Mouse (Mus musculus) brown adipose tissue, adult 24 weeks (tissue): Measurements from ENCODE around the gene Rpl7a. TPM values are rescaled to one million over a fixed set of nuclear protein-coding genes. Genes with fewer than 3 reads are reported as not detected.

Experiments
- H3K27ac ChIP-seq: fragments of 200-500 bp; replicated peaks from 2 replicates; pipeline ENCODE4 v1.5.1; 2012; ENCODE audit warnings: low read depth, mild to moderate bottlenecking, low read length
- H3K4me1 ChIP-seq: fragments of 200-500 bp; 2 replicates; pipeline ENCODE4 v1.6.1; 2012; ENCODE audit warnings: low read length, mixed read lengths; ENCODE audit not compliant: control insufficient read depth, insufficient read depth, insufficient read length
- H3K4me3 ChIP-seq: fragments of 200-500 bp; 2 replicates; pipeline ENCODE4 v1.5.1; 2012; ENCODE audit warnings: low read depth, mild to moderate bottlenecking, low read length, moderate library complexity; ENCODE audit not compliant: insufficient read depth
- polyA plus RNA-seq: library from polyadenylated mRNA; stranded (reverse); fragments of >200 nt; gene quantifications from 2 replicates; pipeline ENCODE4 v1.2.4, GENCODE M21; 2012; ENCODE audit not compliant: missing spikeins, insufficient read depth, insufficient read length

Rpl7a gene
- polyA plus RNA-seq, 1 experiment = 183 TPM

DNA sequence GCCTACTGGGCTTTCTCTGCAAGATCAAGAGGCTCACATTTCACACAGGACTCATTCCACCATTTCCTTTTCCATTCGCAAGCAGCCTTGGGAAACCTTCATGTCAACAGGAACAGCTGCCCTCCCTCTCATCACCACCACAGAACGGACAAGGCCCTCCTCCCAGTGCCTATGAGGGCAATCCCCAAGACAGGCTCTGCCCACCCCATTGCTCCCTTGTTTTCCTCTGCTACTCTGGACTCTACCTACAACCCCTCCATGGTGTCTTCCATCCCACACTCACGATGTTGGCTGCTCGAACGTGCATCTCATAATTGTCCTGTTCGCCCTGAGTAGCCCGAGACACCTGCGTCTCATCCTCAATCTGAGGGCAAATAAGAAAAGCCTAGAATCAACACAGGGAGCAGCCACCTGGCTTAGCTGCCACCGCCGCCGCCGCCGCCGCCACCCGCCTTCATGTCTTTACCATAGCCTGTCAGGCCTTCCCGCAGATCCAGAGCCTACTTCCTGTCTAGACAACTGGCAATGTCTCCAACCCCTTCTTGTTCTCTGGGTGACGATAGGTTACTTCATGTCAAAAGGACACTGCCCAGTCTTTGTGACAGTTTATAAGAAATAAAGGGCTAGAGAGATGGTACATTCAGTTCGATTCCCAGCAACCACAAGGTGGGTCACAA, 1.7 kb upstream of the Rpl7a start:
- Histone ChIP-seq H3K27ac (no peak overlapping the region), H3K4me1 (peaks cover 16% of the 10 kb centered on the region), H3K4me3 (no peak overlapping the region)

DNA sequence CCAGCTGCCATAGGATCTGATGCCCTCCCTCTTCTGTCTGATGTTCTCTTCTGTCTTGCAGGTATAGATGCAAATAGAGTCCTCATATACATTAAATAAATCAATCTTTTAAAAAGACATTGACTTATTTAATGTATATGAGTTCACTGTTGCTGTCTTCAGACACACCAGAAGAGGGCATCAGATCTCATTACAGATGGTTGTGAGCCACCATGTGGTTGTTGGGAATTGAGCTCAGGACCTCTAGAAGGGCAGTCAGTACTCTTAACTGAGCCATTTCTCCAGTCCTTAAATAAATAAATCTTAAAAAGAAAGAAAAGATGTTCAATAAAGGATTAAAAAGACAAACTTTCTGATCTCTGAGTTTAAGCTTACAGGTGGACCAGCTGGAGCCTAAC, 1.2 kb upstream of the Rpl7a start:
- Histone ChIP-seq H3K4me1 (peaks cover 15% of the 10 kb centered on the region), H3K4me3 (peak overlapping the region; percentile 86), H3K27ac (no peak overlapping the region)

DNA sequence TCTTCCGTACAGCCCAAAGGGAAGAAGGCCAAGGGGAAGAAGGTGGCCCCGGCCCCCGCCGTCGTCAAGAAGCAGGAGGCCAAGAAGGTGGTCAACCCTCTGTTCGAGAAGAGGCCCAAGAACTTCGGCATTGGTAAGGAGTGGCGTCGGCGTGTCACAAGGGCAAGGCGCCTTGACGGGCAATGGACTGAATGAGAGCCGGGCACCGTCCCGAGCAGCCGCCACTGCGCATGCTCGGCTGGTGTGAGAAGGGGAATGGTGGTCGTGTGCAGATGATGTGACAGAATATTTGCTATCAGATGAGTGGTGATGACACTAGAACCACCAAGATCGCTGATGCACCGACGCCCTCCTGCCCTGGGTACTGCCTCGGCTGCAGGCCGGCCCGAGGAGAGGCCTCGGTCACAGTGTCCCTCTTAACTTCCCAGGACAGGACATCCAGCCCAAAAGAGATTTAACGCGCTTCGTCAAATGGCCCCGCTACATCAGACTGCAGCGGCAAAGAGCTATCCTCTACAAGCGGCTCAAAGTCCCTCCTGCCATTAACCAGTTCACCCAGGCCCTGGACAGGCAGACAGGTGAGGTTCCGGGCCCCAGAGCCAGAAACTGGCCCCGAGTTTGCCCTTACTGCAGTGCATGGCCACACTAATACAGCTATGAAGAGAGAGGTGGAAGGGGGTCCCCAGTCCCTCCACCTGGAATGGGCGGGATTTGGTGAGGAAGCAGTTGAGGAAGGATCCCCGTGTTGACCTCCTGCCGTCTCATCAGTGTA, 616 bp downstream of the Rpl7a start:
- H3K27ac ChIP-seq = peak overlapping the region; percentile 62
- peaks cover 19% of the 10 kb centered on the region for H3K4me1 ChIP-seq
- H3K4me3 ChIP-seq = peak overlapping the region; percentile 87

DNA sequence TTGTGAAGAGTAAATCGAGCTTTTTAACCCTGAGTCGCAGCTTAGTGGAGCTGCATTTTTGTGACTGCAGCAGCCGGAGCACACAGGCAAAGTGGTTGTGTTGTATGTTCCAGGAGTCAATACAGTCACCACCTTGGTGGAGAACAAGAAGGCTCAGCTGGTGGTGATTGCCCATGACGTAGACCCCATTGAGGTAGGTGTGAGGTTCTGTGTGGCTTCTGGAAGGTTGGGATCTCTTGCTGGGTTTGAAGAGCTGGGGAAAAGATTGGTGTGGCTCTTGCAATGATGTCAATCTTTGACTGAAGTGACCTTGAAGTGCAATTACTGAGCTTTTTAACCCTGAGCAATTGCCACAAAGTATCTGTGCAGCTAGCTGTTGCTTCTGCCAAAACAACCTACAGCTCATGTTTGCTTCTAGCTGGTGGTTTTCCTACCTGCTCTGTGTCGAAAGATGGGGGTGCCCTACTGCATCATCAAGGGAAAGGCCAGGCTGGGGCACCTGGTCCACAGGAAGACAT, 1.7 kb downstream of the Rpl7a start:
- Histone ChIP-seq H3K4me3 (peak overlapping the region; percentile 87), H3K4me1 (peaks cover 23% of the 10 kb centered on the region), H3K27ac (no peak overlapping the region)

DNA sequence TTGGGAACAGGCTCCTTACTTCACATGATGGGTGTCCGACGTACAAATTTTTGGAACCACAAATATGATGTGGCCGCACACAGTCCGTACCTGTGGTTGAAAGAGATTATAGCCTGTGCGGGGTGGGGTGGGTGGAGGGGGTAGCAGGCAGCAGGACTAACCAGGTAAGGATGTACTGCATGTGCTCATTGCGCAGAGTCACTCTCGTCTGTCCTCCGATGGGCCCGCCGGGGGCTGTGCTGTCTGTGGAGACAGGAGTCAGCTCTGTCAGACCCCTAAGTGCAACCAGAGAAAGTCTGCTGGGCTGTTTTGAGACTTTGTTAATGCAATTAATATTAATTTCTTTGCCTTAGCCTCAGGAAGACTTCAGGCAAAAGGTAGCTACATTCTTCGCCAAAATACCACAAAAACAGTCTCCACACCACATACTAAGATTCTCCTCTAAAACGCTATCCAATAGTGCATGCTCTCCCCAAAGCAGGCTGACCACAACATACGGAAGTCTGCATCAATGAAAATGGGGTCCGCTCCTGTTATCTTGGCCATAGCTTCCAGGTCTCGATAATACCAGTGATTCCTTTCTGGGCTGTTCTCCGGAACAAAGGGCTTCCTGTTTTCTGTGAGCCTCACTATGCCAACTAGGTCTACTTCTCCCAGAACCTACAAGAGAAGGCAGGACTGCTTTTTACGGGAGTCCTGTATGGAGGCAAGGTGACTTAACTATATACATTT, 3.0 kb downstream of the Rpl7a start:
- Histone ChIP-seq H3K4me3 (no peak overlapping the region), H3K4me1 (peaks cover 22% of the 10 kb centered on the region), H3K27ac (no peak overlapping the region)

DNA sequence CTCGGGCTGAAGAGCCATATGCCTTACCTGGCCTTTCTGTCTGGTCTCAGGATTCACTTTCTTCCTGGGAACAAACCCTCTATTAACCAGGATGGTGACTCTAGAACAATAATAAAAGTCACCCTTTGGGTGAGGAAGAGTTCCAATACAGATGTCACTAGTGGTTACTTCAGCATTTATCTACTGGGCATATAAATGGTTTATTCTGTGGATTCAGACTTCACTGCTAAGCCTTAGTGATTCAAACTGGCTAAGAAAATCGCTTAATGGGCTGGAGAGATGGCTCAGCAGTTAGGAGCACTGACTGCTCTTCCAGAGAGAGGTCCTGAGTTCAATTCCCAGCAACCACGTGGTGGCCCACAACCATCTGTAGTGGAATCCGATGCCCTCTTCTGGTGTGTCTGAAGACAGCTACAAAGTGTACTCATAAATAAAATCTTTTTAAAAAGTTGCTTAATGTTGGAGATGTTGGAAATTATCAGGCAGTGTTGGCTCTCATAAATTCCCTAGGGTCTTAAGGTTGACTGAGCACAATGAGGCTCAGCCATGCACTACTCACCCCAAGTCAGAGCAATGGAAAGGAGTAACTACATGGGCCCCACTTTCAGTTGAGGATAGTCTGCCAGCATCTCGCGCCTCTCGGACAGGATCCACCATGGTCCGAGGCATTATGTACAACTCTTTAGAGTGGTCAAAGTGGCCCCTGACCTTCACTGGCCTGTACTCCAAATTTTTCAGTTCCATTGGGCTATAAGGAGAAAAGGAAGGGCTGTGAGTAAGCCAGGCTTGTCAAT, 3.8 kb downstream of the Rpl7a start:
- no peak overlapping the region for H3K4me3 ChIP-seq
- H3K4me1 ChIP-seq = peaks cover 15% of the 10 kb centered on the region
- H3K27ac ChIP-seq = no peak overlapping the region

DNA sequence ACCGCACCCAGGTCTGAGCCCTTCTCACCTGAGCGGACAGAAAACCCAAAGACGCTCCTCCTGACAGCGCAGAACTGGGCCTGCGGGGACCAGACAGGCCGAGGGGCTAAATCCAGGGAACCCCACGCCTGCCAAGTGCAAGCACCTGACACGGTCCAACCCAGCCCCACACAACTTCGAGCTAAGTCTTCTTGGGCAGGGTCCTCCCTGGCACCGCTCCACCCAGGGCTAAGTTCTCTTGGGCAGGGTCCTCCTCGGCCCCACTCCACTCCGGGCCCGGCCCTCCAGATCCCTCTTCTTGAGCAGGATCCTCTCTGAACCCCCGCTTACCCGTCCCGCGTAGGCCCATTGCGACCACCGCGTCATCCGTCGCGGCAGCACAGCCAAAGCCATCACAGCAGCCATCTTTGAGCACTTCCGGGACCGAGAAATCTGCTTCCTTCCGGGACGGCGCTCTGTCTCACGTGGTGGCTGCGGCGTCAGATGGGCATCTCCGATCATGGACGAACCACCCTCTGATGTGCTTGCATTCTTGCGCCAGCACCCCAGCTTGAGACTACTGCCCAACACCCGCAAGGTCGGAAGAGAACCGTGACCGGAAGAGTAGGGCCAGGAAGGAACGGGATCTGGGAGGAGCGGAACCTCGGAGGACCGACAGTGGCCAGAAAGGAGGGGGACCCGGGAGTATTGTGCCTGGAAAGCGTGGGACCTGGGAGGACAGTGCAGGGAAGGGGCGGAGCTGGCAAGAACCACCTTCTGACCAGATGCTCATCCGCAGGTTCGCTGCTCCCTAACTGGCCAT, 5.6 kb downstream of the Rpl7a start, which contains the start of the genes Surf2 and Surf1:
Gene Surf2 (plus strand): TSS at position 441 of the 802 bp plus-strand sequence.
Gene Surf1 (minus strand): TSS at position 604 of the 802 bp plus-strand sequence.
- peak within 1 kb of the TSS; percentile 78 for H3K4me3 ChIP-seq
- peaks cover 18% of the 10 kb centered on the region for H3K4me1 ChIP-seq
- peak within 1 kb of the TSS; percentile 78 for H3K27ac ChIP-seq

DNA sequence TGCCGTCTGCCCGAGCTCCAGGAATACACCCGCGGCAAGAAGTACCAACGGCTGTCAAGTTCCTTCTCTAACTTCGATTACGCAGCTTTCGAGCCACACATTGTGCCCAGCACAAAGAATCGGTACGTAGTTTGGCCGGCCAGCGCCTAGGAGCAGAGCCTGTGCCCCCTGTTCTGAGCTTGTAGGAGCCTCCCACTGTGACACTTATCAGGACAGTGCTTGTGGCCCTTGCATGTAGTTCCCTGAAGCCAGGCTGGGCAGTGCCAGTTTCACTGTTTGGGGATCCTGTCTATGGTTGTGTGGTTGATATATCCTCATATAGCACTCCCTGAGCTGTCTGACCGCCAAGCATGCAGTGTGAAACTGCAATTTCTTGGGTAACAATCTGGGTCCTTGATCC, 6.2 kb downstream of the Rpl7a start:
- Histone ChIP-seq H3K4me1 (peaks cover 15% of the 10 kb centered on the region), H3K4me3 (peak overlapping the region; percentile 78), H3K27ac (peak overlapping the region; percentile 78)

DNA sequence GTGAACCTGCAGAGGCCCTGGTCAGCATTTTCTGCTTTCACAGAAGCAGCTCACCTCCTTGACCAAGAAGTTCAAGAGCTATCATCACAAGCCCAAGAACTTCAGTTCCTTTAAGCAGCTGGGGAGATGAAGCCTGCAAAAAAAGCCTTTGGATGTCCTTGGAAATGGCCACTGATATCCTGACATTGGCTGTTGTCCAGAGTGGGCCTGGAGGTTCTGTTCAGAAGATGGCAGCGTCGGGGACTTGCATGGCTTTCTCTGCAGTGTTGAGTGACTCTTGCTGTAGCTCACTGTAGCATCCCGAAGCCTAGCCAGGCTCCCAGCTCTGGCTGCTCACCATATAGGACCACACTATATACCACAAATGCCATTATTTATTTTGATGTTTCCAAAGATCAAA, 9.1 kb downstream of the Rpl7a start:
- no peak overlapping the region for H3K4me3 ChIP-seq
- peaks cover 12% of the 10 kb centered on the region for H3K4me1 ChIP-seq
- H3K27ac ChIP-seq = no peak overlapping the region

DNA sequence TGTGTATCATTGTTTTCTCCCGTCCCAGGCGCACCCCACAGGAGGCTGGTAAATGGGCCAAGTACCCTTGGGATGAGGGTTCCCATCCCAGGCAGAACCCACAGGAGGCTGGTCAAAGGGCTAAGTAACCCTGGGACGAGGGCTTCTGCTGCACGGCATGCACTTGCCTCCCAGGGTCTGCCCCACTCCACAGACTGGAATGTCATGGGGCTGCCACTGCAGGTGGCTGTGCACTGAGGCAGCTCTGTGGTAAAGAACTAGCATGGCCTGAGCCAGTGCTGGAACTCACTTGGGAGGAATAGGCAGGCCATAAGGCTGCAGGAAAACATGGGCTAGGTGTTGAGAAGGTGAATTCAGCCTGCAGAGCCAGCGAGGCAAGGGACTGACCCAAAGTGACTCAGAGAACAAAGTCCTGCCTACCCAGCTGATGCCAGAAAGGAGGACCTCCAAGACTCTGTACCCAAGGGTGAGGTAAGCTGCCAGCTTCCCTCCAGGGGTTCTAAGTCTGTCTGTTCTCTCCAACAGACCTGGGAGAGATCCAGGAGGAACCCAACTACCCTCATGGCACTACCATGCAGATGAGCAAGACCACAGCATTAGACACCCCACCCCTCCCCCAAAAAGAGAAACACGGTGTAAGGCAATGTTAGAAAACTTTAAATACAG, 9.8 kb downstream of the Rpl7a start:
- H3K27ac ChIP-seq = no peak overlapping the region
- H3K4me3 ChIP-seq = no peak overlapping the region
- H3K4me1 ChIP-seq = peaks cover 10% of the 10 kb centered on the region

DNA sequence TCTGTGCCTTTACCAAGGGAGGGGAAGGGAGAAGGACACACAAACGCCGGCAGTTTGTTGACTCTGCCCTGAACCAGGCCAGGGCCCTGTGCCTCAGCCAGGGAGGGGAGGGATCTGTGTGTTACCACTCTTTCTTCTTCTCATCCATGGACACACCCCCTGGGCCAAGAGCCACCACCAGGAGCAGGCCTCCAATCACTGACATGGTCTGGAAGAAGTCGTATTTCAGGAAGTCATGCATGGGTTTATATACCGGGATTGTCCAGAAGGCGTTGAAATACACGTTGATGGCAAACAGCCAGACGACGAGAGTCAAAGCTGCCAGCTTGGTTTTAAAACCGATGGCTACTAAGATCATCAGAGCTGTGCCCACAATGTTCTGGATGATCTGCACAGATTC, 11.2 kb downstream of the Rpl7a start:
- no peak overlapping the region for H3K4me3 ChIP-seq
- H3K27ac ChIP-seq = peak overlapping the region; percentile 50
- H3K4me1 ChIP-seq = peaks cover 8% of the 10 kb centered on the region

DNA sequence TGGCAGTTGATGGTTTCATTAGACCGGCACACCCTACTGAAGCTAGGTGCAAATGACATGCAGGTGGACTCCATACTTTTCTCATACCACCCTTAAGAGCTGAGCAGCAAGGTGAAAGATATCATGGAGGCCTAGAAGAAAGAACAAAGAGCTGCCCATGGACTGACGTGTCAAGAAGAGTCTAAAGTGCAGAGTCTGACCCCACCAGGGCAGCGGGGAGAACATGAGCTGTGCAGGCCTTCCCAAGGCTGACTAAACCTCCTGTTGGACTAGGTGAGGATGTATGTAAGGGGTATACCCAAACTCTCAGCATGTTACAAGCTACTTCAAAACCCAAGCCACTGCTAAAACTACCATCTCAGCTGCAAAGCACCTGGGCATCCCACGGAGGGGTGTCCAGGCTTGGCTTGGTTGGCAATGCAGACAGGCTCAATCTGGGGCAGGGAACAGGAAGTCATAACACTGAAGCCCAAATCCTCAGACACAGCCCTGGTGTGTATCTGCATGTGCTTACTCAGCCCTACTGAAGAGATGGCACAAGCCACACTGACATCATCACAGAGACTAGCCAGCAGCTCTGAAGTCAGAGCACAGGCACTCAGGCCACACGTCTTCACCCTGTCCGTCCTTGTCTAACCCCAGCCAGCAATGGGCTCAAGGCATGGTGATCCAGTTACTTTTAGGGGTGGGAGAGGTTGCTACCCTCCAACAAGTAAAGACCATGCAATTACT, 17.3 kb downstream of the Rpl7a start:
- Histone ChIP-seq H3K27ac (no peak overlapping the region), H3K4me3 (no peak overlapping the region), H3K4me1 (peaks cover 13% of the 10 kb centered on the region)

DNA sequence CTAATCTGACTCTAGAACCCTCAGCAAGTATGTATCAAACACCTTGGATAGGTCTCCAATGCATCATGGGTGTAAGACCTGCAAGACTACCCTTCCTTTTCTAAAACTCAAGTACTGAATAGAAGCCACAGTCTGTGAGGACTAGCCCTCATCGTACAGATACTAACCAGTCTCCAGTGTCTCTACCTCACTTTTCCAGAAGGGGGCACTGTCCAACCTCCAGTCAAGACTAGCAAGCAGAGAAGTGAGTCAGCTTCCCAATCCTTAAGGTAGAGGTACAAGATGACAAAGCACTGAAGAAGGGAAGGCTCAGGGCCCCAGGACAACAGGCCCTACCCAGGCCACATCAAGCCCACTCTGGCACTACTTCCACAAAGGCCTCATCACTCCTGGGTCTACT, 19.8 kb downstream of the Rpl7a start:
- Histone ChIP-seq H3K4me1 (peaks cover 13% of the 10 kb centered on the region), H3K4me3 (no peak overlapping the region), H3K27ac (no peak overlapping the region)
